Mouse (Mus musculus) limb, embryonic 11.5 days (tissue): ENCODE measurements around the gene Rufy2. TPM values are rescaled to one million over a fixed set of nuclear protein-coding genes. Genes with fewer than 3 reads are reported as not detected.
"Not testable (repeated sequence)": the region's sequence is repeated elsewhere in the genome, so short reads cannot be mapped to it uniquely, and the experiment has no call there.

Experiments used
- ATAC-seq: fragments of 200-750 bp; cut with Nextera tagmentation; 2 replicates; pipeline ENCODE4 v1.8.0; 2017; ENCODE audit warnings: low read depth; ENCODE audit not compliant: insufficient number of reproducible peaks, low FRiP score, low TSS enrichment
- DNase-seq: peaks from one replicate; pipeline ENCODE4 v3.0.0-alpha.2; 2015; ENCODE audit warnings: low spot score
- H3K27ac ChIP-seq: fragments of 300-500 bp; sonication (generic); replicated peaks from 2 replicates; pipeline ENCODE4 v1.5.1; 2014; ENCODE audit warnings: low read depth, mild to moderate bottlenecking, low read length
- H3K27me3 ChIP-seq: fragments of 300-500 bp; sonication (generic); 2 replicates; pipeline ENCODE4 v1.6.1; 2014; ENCODE audit warnings: mild to moderate bottlenecking, low read length, mixed read lengths; ENCODE audit not compliant: control insufficient read depth, insufficient read depth
- H3K36me3 ChIP-seq: fragments of 300-500 bp; sonication (generic); 2 replicates; pipeline ENCODE4 v1.6.1; 2014; ENCODE audit warnings: mild to moderate bottlenecking, low read length, moderate library complexity, mixed read lengths; ENCODE audit not compliant: control insufficient read depth, insufficient read depth
- H3K4me1 ChIP-seq: fragments of 300-500 bp; sonication (generic); 2 replicates; pipeline ENCODE4 v1.6.1; 2014; ENCODE audit warnings: low read length, mixed read lengths; ENCODE audit not compliant: control insufficient read depth, insufficient read depth
- H3K4me2 ChIP-seq: fragments of 300-500 bp; sonication (generic); 2 replicates; pipeline ENCODE4 v1.6.1; 2014; ENCODE audit warnings: low read depth, mild to moderate bottlenecking, moderate library complexity; ENCODE audit not compliant: severe bottlenecking
- H3K4me3 ChIP-seq: fragments of 300-500 bp; sonication (generic); 2 replicates; pipeline ENCODE4 v1.5.1; 2014; ENCODE audit warnings: low read depth, low read length
- H3K9ac ChIP-seq: fragments of 300-500 bp; sonication (generic); 2 replicates; pipeline ENCODE4 v1.6.1; 2014; ENCODE audit warnings: mild to moderate bottlenecking, low read length
- H3K9me3 ChIP-seq: fragments of 300-500 bp; sonication (generic); 2 replicates; pipeline ENCODE4 v1.6.1; 2016; ENCODE audit warnings: low read length; ENCODE audit not compliant: control insufficient read depth
- WGBS: fragments of 180-500 bp; shearing (Covaris S2); extraction: QIAGEN DNeasy Blood & Tissue Kit; methylation state at CpG from one replicate; pipeline ENCODE4 v1.1.7; 2014; 5-methylcytosine and 5-hydroxymethylcytosine counted together
- polyA plus RNA-seq: library from polyadenylated mRNA; unstranded; fragments of >200 nt; fragmentation: Nextera tagmentation; extraction: Ambion mirVana; gene quantifications from 2 replicates; pipeline ENCODE4 v1.2.1, GENCODE M21; 2014

Rufy2 gene
- polyA plus RNA-seq, 1 experiment from 2014 or later: 20.5 TPM

DNA sequence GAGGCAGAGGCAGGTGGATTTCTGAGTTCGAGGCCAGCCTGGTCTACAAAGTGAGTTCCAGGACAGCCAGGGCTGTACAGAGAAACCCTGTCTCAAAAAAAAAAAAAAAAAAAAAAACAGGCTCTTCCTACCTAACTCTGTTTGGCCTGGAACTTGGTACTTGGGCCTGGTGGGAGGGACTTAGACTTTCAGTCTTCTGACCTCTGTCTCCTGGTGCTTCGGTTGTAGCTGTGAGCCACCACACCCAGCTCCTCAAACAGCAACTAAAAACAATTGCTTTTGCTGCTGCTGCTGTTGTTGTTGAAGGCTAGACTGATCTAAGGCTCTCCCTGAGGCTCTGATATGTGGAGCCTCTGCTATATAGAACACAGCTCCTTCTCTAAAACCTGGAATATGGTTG, 69.1 kb downstream of the Rufy2 start:
- Histone ChIP-seq H3K36me3 (no peaks in the 10 kb centered on the region), H3K4me2 (no peak overlapping the region), H3K4me3 (no peak overlapping the region), H3K4me1 (no peaks in the 10 kb centered on the region), H3K9ac (no peak overlapping the region), H3K27ac (no peak overlapping the region), H3K27me3 (no peaks in the 10 kb centered on the region), H3K9me3 (no peaks in the 10 kb centered on the region)
- no peak for DNase-seq
- ATAC-seq: no peak
- WGBS: 74% methylated on average over 2 of the region's 2 CpGs

DNA sequence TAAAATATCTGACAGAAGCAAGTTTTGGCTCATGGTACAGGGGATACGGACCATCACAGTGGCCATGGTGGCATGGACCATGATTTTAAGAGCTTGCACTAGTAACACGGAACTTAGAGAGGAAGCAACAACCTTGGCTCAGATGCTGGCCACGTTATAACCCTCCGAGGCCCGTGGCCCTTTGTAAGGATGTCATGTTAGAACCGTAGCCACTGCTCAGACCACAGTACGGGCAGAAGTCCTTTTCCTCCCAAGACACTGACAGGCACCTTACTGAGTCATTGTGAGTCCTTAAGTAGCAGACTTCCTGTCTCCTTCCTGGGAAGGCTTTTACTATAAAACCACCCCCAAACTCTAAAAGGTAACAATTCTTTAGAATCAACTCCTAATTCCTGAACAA, 71.2 kb downstream of the Rufy2 start:
- 81% methylated on average over 7 of the region's 7 CpGs for WGBS
- no peak for DNase-seq
- no peaks in the 10 kb centered on the region for H3K4me1 ChIP-seq
- H3K36me3 ChIP-seq: no peaks in the 10 kb centered on the region
- H3K27me3 ChIP-seq: no peaks in the 10 kb centered on the region
- ATAC-seq: no peak
- no peak overlapping the region for H3K4me2 ChIP-seq
- no peak overlapping the region for H3K4me3 ChIP-seq
- no peak overlapping the region for H3K27ac ChIP-seq
- no peak overlapping the region for H3K9ac ChIP-seq
- no peaks in the 10 kb centered on the region for H3K9me3 ChIP-seq

DNA sequence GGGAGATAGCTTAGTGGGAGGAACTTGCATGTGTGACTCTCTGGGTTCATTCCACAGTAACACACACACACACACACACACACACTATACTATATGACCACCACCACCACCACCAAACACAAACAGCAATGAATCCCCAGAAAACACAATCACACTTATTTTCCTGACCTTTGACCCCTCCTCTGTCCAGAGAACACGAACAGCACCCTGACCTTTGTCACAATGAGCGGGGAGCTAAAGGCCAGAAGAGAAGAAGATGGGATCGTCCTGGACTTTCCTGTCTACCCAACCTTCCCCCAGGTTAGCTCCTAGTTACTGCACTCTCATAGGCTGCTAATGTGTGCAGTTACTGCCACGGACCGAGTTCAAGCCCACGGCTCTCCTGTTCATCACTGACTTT, 72.0 kb downstream of the Rufy2 start:
- no peak for DNase-seq
- Histone ChIP-seq H3K4me2 (no peak overlapping the region), H3K9me3 (no peaks in the 10 kb centered on the region), H3K4me3 (no peak overlapping the region), H3K36me3 (no peaks in the 10 kb centered on the region), H3K27me3 (no peaks in the 10 kb centered on the region), H3K9ac (no peak overlapping the region), H3K27ac (no peak overlapping the region), H3K4me1 (no peaks in the 10 kb centered on the region)
- no peak for ATAC-seq
- WGBS: 88% methylated on average over 6 of the region's 6 CpGs

DNA sequence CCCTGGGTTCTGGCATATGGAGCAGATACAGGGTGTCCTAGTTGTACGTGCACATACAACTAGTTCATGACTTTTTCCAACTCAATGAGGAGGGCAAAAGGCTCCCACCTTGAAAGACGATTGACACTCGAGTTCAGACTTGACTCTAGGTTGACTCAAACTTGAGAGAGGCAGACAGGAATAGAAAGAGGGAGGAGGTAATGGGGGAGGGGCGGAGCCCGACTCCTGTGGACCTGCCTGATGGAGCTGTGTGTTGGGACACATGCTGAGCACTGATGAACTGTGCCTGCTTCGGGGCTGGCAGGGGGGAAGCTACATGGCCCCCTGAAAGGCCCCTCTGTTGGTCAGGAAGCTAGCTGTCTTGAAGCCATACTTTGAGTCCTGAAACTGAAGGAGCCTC, 73.0 kb downstream of the Rufy2 start:
- Histone ChIP-seq H3K4me2 (no peak overlapping the region), H3K27me3 (no peaks in the 10 kb centered on the region), H3K4me1 (no peaks in the 10 kb centered on the region), H3K27ac (no peak overlapping the region), H3K36me3 (no peaks in the 10 kb centered on the region), H3K4me3 (no peak overlapping the region), H3K9ac (no peak overlapping the region), H3K9me3 (no peaks in the 10 kb centered on the region)
- WGBS: 65% methylated on average over 6 of the region's 6 CpGs
- DNase-seq (no peak), ATAC-seq (no peak)

DNA sequence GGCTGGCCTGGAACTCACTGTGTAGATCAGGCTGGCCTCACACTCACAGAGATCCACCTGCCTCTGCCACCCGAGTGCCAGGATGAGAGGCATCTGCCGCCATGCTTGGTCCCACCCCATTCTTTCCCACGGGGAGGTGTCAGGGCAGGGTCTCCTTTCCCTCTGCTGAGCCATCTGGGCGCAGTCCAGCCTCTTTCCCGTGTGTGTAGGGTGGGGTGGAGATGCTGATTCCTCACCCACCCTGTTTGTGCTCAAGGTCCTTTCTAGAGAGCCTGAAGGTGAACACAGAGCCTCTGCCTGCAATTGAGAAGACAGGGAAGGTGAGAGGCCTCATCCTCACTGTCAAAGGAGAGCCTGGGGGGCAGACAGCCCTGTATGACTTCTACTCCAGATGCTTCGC, 74.0 kb downstream of the Rufy2 start:
- 84% methylated on average over 6 of the region's 6 CpGs for WGBS

DNA sequence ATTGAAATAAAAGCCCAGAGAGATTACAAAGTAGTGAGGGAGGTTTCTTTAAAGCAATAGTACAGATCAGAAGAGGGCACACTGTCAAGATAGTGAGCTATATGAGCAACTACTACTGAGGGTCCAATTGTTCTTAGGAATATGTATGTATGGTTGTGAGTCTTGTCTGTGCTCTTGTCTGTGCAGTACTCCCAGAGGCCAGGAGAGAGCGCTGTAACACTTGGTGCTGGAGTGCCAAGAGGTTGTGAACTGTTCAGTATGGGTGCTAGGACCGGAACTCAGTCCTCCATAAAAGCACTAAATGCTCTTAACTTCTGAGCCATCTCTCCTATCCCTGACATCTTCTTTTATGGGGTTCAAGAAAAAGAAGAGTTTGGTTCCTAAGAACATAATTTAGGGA, 74.6 kb downstream of the Rufy2 start:
- no peak for ATAC-seq
- H3K9me3 ChIP-seq: no peaks in the 10 kb centered on the region

More for the DNA sequence above, 74.0 kb downstream of the Rufy2 start:
- DNase-seq, H3K27ac ChIP-seq, H3K27me3 ChIP-seq, H3K9me3 ChIP-seq, H3K4me2 ChIP-seq, ATAC-seq, H3K36me3 ChIP-seq, H3K9ac ChIP-seq, H3K4me3 ChIP-seq, H3K4me1 ChIP-seq: not testable (repeated sequence)

DNA sequence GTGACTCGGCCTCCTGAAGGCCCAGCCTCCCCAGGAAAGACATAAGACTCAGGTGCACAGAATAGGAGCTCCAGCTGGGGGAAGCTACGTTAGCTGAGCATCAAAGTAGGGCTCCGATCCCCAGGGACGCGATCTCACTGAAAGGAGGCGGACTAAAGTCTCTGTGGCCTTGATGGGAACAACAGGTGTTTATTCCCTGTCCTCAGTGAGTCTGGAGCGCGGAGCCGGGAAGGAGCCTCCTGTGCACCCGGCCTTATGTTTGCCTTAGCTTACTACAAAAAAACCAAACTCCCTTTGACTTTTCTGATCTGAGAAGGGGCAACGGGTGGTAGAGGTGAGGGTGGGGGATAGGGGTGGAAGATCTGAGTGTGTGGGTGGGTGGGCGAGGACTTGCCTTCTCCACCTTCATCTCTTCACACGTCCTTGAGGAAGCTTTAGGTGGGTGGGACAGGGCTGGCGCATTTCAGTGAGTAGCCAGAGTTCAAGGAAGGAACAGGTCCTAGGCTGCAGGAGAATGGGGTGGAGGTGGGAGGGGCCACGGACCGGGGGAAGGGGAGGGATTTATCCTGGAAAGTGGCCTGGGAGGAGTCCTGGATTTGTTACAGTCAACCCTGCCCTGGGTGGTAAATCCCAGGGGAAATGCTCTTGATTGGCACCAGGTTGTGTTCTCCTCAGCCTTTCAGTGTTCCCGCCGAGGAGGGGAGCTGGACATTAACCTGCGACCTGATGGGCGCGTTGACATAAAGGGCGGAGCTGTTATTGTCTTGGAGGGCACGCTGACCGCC, 77.1 kb downstream of the Rufy2 start:
- no peaks in the 10 kb centered on the region for H3K9me3 ChIP-seq
- H3K36me3 ChIP-seq: no peaks in the 10 kb centered on the region
- H3K27me3 ChIP-seq: no peaks in the 10 kb centered on the region
- H3K4me3 ChIP-seq: no peak overlapping the region
- no peak overlapping the region for H3K27ac ChIP-seq
- ATAC-seq (0 out of 2 replicates have a peak, but pooled peaks have one; percentile 17), DNase-seq (peak; percentile 42)
- H3K4me1 ChIP-seq: no peaks in the 10 kb centered on the region
- no peak overlapping the region for H3K9ac ChIP-seq
- H3K4me2 ChIP-seq: no peak overlapping the region
- 30% methylated on average over 24 of the region's 24 CpGs for WGBS

More for the DNA sequence above, 74.6 kb downstream of the Rufy2 start:
- no peak overlapping the region for H3K9ac ChIP-seq
- no peaks in the 10 kb centered on the region for H3K27me3 ChIP-seq
- H3K4me1 ChIP-seq: no peaks in the 10 kb centered on the region
- no peak overlapping the region for H3K4me2 ChIP-seq
- no peak for DNase-seq
- H3K36me3 ChIP-seq: no peaks in the 10 kb centered on the region
- H3K27ac ChIP-seq: no peak overlapping the region
- H3K4me3 ChIP-seq: no peak overlapping the region
- WGBS: 67% methylated on average over 2 of the region's 2 CpGs

DNA sequence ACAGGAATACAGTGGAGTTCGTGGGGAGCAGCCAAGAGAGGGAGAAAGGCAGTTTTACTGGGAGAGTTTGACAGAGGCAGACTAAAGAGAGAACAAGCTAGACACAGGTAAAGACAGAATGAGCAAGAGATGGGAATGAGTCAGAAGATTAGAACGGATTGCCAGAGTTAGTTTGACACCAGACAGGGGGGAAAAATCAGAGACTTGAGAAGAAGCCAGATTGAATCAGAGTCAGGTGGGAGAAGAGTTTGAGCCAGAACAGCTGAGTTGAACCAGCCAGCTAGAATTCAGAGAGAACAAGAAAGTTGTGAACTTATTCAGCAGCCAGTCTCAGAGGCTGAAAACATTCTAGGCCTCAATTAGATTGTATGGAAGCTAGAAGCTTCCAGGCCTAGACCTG, 79.8 kb downstream of the Rufy2 start, which contains the start of gene Pbld1:
Gene Pbld1, plus strand, starts transcription at position 301 of the 400 bp plus-strand sequence.
- 86% methylated on average over 2 of the region's 2 CpGs for WGBS
- no peak within 1 kb of the TSS for H3K4me2 ChIP-seq
- no peak for DNase-seq
- no peaks in the 10 kb centered on the region for H3K36me3 ChIP-seq
- no peaks in the 10 kb centered on the region for H3K27me3 ChIP-seq
- H3K9me3 ChIP-seq: no peaks in the 10 kb centered on the region
- no peak for ATAC-seq
- H3K9ac ChIP-seq: no peak within 1 kb of the TSS
- H3K4me3 ChIP-seq: no peak within 1 kb of the TSS
- no peaks in the 10 kb centered on the region for H3K4me1 ChIP-seq
- H3K27ac ChIP-seq: no peak within 1 kb of the TSS

DNA sequence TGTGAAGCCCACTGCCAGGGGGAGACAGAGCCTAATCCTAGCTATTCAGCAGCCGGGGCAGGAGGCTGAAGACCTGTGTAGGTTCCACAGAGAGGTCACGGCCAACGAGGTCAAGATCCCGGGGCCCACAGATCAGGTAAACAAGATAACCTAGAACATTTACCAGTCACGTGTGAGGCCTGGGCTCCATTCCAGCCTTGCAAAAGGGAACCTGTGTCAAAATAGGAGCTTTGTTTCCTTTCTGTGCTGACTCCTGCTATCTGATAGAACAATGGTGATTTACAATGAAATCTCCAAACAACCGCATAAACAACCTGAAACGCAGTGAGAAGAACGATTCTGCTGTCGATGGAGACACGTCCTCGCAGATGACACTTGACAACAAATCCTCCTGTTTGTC, 80.4 kb downstream of the Rufy2 start:
- no peaks in the 10 kb centered on the region for H3K9me3 ChIP-seq
- H3K9ac ChIP-seq: no peak overlapping the region
- no peaks in the 10 kb centered on the region for H3K4me1 ChIP-seq
- no peaks in the 10 kb centered on the region for H3K27me3 ChIP-seq
- 80% methylated on average over 11 of the region's 11 CpGs for WGBS
- H3K4me3 ChIP-seq: no peak overlapping the region
- H3K36me3 ChIP-seq: no peaks in the 10 kb centered on the region
- DNase-seq: no peak
- no peak overlapping the region for H3K4me2 ChIP-seq
- no peak overlapping the region for H3K27ac ChIP-seq
- ATAC-seq: no peak
